Mouse (Mus musculus): Measurements from ENCODE around the gene Snx21. TPM values are rescaled to one million over a fixed set of nuclear protein-coding genes. Genes with fewer than 3 reads are reported as not detected.
A peak's percentile ranks its signal among the peaks of the same experiment; 100 is the strongest.

Snx21 gene
- total RNA-seq (2015) (5.2 and 5.5 TPM in 2 replicates), total RNA-seq (2017) (3.2 and 5.0 TPM in 2 replicates)

DNA sequence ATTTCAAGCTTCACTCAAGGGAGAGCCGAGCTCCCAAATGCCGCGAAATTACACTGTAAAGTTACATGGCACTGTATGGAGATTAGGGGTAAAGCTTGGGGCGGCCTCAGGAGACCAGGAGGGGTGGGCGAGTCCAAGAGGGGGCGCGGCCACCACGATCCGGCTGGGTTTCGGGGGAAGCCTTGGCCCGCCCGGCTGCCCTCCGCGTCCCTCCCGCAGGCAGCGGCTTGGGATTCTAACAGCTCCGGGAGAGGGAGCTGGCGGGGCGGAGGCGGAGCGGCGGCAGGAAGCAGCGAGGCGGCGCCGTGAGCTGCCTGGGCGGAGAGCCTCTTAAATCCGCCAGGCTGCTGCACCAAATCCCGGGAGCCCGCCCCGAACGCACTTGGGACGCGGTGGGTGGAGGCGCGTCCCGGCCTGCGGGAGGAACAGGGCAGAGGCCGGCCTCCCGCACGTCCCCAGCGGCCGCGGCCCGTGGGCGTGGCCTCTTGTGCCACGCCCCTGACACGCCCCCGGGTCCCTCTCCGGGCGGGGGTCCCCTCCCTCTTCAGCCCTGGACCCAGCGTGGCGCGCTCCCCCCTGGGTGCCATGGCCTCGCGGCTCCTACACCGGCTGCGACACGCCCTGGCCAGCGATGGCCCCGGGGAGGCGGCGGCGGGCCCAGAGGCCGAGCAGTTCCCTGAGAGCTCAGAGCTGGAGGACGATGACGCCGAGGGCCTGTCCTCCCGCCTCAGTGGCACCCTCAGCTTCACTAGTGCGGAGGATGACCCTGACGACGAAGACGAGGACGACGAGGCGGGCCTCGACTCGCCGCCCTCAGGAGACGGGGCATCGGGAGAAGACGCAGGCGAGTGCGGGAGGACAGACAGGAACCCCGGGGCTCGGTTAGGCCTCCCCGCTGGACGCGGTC is at the start of gene Snx21:
Snx21 (plus strand) TSS at position 343 of the 907 bp plus-strand sequence.
- ATAC-seq (ENCODE audit: poor library complexity, severe bottlenecking) = peak; percentile 71

DNA sequence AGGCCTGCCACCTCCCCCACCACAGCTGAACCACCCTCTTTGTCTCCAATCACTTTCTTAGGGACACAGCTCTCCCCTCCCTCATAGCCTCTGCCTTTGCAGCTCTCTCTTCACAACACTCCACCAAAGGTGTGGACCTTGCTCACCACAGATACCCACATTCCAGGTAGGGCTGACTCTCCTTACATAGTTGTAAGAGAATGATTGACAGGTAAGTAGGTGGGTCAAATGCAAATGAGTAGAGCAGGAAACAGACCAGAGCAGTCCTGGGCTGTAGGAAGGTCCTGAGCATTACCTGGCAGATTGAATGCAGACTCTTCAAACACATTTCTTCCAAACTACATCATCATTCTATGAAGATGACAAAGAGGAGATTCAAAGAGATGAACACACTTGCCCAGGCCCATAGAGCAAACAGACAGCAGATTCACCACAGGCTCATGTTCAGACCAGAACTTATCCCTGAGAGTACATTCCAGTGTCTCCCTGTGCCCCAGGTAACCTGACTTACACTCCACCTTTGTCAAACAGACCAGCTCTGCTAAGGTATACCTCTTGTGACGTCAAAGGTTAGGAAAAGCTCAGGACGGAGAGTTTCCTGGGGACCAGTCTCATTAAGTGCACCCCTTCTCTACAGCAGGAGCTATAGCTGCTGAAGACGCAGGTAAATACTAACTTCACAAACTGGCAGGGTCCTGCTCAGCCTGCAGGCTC is 48.1 kb upstream of the Snx21 start:
- ATAC-seq (ENCODE audit: poor library complexity, severe bottlenecking) = no peak

DNA sequence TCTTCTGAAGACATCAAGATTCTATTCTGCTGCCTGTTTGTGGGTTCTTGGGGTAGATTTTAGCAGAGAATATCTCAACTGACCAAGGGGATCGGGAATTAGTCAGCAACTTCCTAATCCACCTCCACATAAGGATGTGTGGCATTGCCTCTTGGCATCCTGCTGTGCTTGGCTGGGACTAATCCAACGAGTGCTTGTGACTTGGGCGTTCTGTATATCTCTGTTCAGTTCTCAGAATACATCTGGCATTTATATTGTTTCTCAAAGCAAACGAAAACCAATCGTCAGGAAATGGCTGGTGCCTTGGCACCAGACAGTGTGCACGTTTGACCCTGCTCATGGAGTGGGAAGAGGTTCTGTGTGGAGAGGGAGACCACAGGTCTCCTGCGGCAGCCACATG is 45.7 kb upstream of the Snx21 start:
- ATAC-seq (ENCODE audit: poor library complexity, severe bottlenecking) = no peak

DNA sequence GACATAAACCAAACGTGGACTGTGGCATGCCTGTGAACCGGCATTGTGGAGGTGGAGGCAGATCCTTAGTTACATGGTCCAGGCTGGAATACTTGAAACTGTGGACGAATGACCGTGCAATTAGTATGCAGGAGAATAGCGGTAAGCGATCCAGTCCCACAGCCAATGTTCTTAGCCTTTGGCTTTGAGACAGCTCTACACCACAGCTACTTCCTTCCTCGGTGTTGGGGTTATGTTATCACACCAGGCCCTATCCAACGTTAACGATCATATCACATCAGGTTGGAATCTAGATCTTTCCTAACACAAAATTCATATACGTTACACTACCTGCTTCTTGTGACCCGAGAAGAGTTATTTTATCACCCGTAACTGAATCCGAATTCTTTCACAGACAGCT is 40.6 kb upstream of the Snx21 start:
- peak; percentile 42 for ATAC-seq (ENCODE audit: poor library complexity, severe bottlenecking)

DNA sequence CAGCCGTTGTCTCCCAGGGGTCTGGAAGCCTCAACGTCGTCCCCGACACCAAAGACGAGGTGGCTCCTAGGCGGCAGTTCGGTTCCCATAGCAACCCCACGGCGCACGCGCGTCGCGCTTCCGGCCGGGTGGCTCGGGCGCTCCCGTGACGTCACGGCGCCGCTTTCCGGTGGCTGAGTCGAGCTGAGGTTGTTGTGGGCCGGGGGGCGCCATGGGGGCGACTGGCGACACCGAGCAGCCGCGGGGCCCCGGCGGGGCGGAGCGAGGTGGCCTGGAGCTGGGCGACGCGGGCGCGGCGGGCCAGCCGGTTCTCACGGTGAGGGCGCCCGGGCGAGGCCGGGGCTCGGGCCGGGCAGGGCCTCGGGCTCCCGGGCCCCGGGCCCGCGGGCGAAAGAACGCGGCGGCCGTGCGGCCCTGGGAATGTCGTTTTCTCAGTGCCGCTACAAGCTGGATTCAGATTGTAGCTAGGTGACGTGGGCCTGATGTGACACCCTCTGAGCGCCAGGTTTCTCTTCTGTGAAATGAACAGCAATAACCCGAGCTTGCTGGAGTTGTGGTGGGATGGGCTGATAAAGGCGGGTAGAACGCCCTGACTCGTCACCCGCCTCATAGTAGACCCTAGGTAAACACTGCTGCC is 39.7 kb upstream of the Snx21 start, which contains the start of the genes Wfdc3 and Dnttip1:
Wfdc3 (minus strand) TSS at position 89 of the 637 bp plus-strand sequence.
Dnttip1 (plus strand) TSS at position 141 of the 637 bp plus-strand sequence.
- ATAC-seq (ENCODE audit: poor library complexity, severe bottlenecking) = peak; percentile 96

DNA sequence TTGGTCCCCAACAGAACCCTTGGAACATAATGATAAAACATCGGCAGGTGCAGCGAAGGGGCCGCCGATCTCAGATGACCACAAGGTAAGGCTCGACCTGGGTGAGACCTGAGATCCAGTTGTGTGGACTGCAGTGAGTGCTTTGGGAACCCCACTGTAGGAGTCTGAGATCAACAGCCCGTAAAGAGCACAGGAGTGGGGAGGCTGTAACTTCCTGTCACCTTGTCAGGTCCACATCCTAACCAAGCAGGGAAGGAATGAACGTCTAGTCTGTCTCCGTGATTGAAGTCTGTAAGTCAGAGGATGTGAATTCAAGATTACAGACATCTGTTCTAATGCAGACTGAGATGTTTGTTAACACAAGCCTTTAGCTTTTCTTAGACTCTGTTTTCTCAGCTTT is 38.9 kb upstream of the Snx21 start:
- no peak for ATAC-seq (ENCODE audit: poor library complexity, severe bottlenecking)

DNA sequence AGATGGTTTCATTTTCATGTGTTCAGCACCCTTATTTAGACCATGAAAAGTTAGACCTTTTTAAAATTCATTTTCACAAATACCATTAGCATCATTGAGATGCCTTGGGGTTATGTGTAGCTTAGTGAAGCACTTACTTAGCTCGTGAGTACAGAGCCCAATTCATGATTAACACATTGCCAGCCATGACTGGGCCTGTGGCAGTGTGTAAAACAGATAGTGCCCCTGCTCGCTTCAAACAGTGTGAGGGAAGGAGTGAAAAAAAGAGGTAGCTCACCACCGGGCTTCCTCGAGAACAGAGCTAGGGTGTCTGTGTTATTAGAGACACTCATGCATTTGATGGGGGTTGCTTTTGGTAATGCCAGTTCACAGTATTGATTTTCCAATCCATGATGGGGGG is 37.4 kb upstream of the Snx21 start:
- no peak for ATAC-seq (ENCODE audit: poor library complexity, severe bottlenecking)

DNA sequence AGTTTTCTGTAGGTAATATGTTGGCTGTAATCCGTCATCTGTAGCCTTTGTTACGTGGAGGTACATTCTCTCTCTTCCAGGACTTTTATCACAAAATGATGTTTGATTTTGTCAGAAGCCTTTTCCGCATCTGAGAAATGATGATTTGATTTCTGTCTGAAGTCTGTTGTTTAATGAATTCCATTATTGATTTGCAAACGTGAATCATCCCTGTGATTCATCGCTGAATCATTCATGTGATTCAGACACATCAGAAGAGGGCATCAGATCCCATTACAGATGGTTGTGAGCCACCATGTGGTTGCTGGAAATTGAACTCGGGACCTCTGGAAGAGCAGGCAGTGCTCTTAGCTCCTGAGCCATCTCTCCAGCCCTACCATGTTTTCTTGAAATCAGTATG is 36.6 kb upstream of the Snx21 start:
- ATAC-seq (ENCODE audit: poor library complexity, severe bottlenecking) = no peak

DNA sequence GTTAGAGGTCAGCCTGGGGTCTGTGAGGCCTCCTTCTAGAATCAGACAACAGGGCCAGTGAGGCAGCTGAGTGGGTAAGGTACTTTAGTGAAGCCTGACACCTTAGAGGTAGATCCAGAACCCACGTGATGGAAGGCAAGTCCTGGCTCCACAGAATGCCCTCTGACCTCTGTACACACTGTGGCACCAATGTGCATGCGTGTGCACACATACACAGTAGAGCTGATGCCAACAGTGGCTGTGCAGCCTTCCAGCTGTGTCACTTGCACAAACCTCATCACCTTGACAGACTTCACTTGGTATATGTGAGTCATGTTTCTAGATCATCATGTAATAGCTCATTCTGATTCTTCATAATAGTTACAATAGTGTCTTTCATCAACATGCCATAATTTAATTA is 33.2 kb upstream of the Snx21 start:
- no peak for ATAC-seq (ENCODE audit: poor library complexity, severe bottlenecking)

DNA sequence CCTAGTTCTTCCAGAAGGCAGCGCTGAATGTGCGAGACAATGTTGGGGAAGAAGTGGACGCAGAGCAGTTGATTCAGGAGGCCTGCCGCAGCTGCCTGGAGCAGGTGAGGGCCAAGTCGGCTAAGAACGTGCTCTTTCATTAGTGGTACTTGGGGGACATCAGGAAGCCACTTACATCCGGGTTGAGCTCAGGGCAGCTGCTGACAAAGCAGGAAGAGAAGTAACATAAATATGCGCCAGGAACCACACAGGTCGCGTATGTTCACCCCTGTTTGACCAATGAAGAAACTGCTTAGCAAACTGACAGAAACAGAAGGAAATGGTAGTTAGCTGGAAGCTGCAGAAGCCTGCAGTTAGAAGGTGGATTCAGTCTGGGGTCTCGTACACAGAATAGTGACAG is 31.5 kb upstream of the Snx21 start:
- ATAC-seq (ENCODE audit: poor library complexity, severe bottlenecking) = peak; percentile 67

DNA sequence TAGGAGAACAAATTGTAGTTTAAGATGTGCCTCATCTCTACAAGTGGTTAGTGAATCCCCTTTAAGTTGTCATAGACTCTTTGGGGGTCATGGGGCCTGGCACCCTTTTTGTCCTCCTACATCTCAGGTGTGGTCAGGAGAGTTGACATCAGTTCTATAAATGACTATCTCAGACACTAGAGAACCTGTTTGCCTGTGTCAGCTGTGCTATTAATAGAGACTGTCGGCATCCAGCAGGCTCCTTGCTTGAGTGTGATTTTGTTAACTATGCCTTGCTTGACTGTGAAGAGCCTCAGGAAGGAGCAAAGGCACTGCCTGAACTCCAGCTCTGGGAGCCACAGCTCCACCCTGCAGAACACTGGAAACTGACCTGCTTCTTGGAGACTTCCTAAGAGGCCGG is 30.8 kb upstream of the Snx21 start:
- ATAC-seq (ENCODE audit: poor library complexity, severe bottlenecking) = no peak

DNA sequence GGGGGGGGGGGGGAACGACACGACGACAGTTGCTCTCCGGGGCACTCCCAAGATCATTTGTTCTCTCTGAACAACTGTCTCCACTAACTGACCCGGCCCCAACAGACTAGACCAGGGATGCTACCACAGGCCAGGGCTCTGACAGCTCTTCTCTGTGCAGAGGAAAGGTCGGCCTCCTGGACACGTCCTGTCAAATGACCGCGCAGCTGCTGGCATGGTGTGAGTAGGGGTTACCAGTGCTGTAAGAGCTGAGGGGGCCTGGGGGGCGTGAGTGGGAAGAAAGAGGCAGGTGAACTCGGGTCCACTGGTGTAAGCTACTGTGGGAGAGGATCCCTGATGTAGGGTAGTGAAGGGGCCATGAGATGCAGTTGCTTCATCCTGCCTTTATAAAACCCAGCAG is 27.8 kb upstream of the Snx21 start:
- ATAC-seq (ENCODE audit: poor library complexity, severe bottlenecking) = no peak

DNA sequence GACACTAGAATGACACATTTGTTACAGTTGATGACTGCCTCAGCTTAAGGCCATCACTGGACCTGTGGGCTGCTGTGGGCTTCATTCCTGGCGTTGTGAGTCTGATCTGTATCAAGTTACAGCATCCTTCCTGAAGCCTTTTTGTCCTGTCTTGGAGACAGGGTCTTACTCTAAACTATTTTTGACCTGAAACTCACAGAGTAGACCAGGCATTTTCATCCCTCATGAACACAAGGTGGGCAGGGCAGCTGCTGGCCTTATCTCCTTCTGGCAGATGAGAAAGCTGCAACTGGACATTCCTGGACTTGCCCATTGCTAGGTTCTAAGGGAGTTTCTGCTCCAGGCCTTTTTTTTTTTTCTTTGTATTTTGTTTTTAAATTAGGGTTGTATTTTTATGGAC is 26.9 kb upstream of the Snx21 start:
- no peak for ATAC-seq (ENCODE audit: poor library complexity, severe bottlenecking)

DNA sequence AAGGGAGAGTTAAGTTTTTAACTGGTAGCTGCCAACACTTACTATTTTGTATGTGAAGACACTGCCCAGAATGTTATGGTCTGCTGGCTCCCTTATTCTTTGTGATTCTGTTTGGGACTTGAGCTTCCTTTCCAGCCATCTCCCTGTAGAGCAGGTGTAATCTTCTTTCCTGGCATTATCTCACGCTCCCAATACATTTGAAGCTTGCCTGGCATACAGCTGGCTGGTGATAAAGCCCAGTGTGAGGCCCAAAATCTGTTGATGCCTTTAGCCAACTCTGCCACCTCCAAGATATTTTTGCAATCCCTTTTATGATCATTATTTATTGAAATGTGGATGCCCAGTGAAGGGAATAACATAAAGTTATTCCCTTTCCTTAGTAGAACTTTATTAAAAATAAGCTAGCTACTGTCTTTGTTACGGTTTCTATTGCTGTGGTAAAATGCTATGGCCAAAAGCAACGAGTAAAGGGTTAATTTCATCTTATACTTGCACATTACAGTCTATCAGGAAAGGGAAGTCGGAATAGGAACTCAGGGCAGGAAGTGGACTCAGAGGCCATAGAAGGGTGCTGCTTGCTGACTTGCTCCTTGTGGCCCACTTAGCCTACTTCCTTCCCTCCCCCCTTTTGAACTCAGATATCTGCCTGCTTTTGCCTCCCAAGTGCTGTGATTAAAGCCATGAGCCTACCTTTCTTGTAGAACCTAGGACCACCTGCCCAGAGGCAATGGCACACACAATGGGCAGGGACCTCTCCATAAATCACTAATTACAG is 25.4 kb upstream of the Snx21 start:
- ATAC-seq (ENCODE audit: poor library complexity, severe bottlenecking) = peak; percentile 75

DNA sequence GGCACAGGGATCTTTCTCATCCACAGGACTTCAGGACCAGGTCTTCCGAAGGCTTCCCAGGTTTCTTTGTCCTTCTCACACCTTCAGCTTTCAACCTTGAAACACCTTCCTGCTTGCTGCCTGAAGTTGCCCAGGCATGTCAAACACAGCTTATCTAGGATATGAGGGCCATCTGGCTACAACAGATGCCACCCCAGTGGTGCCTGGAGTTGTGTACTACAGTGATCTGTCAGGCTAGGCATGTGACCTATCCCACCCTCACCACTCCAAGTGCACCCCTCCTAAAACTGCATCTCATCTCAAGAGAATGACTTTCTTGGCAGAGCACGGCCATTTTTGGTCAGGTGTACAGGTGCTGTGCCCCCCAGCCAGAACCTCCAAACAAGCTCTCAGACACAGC is 24.1 kb upstream of the Snx21 start:
- peak; percentile 42; the same call in 1 of the 2 replicates for ATAC-seq (ENCODE audit: poor library complexity, severe bottlenecking)

DNA sequence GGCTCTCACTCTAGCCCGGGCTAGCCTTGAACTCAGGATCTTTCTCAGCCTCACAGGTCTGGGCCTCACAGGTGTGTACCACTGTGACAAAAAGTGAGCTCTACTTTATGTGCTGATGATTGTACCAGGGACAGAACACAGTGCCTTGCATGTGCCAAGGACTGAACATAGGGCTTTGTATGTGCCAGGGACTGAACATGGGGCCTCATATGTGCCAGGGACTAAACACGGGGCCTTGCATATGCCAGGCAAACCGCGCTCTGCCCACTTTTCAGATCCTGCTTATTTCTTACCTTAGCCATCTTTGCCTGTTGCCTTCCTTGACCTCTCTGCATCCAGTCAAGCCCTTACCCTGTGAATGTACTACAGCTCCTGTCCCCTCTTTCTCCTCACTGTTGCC is 23.7 kb upstream of the Snx21 start:
- no peak for ATAC-seq (ENCODE audit: poor library complexity, severe bottlenecking)

DNA sequence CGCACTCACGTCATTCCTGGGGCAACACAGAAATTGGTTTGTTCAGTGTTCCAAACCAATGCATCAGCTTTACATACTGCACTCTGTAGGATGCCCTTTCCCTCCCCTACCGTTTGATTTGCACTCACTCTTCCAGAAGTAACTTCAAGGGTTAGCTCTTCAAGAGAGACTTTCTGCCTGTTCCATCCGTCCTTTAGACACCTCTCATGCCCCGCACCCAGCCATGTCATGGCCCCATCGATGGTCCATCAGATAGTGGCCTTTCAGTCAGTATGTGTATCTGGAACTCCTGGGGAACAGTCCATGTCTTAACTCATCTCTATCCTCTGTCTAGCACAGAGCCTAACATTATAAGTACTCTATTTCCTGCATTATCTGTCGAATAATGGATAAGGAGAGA is 23.0 kb upstream of the Snx21 start:
- no peak for ATAC-seq (ENCODE audit: poor library complexity, severe bottlenecking)

DNA sequence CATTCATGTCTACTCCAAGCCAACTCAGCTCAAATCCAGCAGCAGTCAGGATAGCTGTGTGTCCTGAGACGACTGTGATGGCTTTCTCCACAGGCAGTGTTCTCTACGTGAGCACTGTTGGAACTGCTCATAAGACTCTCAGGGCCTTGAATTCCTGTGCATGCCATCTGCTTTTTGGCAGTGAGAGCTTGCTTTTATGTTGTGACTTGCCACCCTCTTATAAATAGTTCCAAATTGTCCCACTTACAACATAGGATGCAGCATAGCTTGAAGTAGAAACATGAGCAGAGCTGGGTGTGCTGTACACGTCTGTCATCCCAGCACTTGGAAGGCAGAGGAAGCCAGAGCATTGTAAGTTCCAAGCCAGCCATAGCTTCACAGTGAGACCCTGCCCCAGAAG is 19.8 kb upstream of the Snx21 start:
- ATAC-seq (ENCODE audit: poor library complexity, severe bottlenecking) = no peak

DNA sequence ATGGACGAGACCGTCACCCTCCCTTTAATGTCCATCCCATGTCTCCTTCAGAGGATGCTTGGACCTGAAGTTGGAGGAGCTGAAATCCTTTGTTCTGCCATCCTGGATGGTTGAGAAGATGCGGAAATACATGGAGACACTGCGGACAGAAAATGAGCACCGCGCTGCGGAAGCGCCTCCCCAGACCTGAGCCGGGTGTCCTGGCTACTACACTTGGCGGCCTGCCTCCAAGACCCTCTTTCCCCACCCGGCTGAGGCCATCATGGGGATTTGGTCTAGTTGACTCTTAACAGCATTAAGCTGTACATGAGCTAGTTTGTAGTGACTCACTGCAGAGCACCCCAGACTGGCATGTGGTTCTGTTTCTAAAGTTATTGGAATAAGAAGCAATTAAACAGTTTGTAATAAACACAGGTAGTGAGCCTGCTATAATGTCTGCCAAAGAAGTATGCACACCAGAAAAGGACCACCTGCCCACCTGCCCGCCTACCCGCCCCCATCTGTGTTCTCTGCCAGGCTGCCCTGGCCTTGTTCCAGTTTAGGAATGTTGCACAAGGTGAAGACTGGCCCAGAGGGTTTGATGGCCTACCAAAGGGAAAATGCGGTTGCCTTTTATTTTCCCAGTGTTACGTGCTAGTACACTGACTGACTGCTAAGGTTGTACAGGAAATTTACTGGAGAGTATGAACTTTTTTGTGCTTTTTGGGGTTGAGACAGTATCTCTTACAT is 17.6 kb upstream of the Snx21 start:
- ATAC-seq (ENCODE audit: poor library complexity, severe bottlenecking) = no peak

Measured in megakaryocyte, adult 5-6 weeks (primary cell).